Mouse (Mus musculus): ENCODE results near the gene Oas1c. TPM values are rescaled to one million over a fixed set of nuclear protein-coding genes. Genes with fewer than 3 reads are reported as not detected.

Gene Oas1c
- polyA plus RNA-seq, 1 experiment, result 0.01 TPM

DNA sequence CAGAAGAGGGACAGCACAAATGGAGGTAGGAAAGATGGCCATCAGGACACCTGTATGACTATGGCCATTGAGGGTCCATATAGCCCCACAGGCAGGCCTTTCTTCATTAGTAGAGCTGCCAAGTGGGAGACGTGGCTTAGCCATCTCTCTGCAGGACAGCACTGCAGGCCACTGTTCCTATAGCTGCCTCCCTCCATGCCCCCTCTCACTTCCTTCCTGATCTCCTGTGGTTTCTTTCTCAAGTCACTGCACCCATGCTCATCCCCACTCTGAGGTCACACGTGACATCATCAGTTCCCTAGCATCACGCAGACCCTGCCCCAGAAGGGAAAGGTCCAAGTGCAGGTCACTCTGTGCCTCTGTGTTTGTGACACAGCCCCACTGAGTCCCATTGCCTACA, 25.3 kb downstream of the Oas1c start:
- H3K27me3 ChIP-seq (ENCODE audit: control insufficient read depth, insufficient read depth, insufficient read length), result peaks cover 24% of the 10 kb centered on the region
- H3K4me2 ChIP-seq (ENCODE audit: low read depth), result no peak overlapping the region
- H3K36me3 ChIP-seq (ENCODE audit: control insufficient read depth, insufficient read depth), result no peaks in the 10 kb centered on the region
- no peaks in the 10 kb centered on the region for H3K79me2 ChIP-seq (ENCODE audit: control insufficient read depth, insufficient read depth)
- no peak overlapping the region for H3ac ChIP-seq (ENCODE audit: control insufficient read depth, insufficient read length)
- no peak overlapping the region for H3K4me3 ChIP-seq
- TF ChIP-seq TCF3 (IDR thresholded peaks at IDR 0.05; ENCODE audit: insufficient read length, low read depth) (no peak), TCF12 (IDR thresholded peaks at IDR 0.05; ENCODE audit: insufficient read depth, poor library complexity, severe bottlenecking) (no peak), CEBPB (IDR thresholded peaks at IDR 0.05; ENCODE audit: insufficient read depth, poor library complexity, severe bottlenecking) (no peak), USF1 (IDR thresholded peaks at IDR 0.05; ENCODE audit: low read depth) (no peak), REST (IDR thresholded peaks at IDR 0.05; ENCODE audit: insufficient read depth, insufficient read length) (no peak), E2F4 (IDR thresholded peaks at IDR 0.05; ENCODE audit: insufficient read depth) (no peak), POLR2AphosphoS2 (IDR thresholded peaks at IDR 0.05; ENCODE audit: insufficient read length, low read depth) (no peak), POLR2A (IDR thresholded peaks at IDR 0.05; ENCODE audit: insufficient read length, low read depth) (no peak), MYOG (IDR thresholded peaks at IDR 0.05; ENCODE audit: control insufficient read depth in 1 of 3, insufficient read depth in 1 of 3, insufficient read length in 2 of 3, low read depth in 2 of 3) (no peak), MAX (IDR thresholded peaks at IDR 0.05; ENCODE audit: low read depth) (no peak), MYOD1 (IDR thresholded peaks at IDR 0.05; ENCODE audit: control insufficient read depth in 1 of 3, insufficient read length in 2 of 3, low read depth in 2 of 3) (no peak), SRF (IDR thresholded peaks at IDR 0.05; ENCODE audit: control insufficient read depth, insufficient read length, low read depth) (no peak)

DNA sequence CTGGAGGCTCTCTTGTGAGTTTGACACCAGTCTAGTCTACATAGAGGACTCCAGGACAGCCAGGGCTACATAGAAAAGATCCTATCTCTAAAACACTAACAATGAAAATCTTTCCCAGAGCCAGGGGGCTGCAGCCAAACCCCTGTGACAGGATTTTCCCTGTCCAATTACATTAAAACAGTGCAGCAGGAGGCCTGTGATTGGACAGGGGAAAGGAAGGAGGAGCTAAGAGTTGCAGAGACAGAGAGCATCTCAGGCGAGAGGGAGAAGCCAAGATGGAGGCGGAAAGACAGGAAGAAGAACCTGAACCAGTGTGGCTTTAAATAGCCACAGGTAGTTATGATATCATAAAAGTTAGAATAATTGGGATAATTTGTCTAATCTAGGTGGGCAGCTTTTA, 29.9 kb downstream of the Oas1c start:
- peaks cover 15% of the 10 kb centered on the region for H3K27me3 ChIP-seq (ENCODE audit: control insufficient read depth, insufficient read depth, insufficient read length)
- no peak overlapping the region for H3K4me3 ChIP-seq
- H3K4me2 ChIP-seq (ENCODE audit: low read depth), result no peak overlapping the region
- no peaks in the 10 kb centered on the region for H3K79me2 ChIP-seq (ENCODE audit: control insufficient read depth, insufficient read depth)
- H3ac ChIP-seq (ENCODE audit: control insufficient read depth, insufficient read length), result no peak overlapping the region
- no peaks in the 10 kb centered on the region for H3K36me3 ChIP-seq (ENCODE audit: control insufficient read depth, insufficient read depth)
- no peak for TF ChIP-seq SRF (IDR thresholded peaks at IDR 0.05; ENCODE audit: control insufficient read depth, insufficient read length, low read depth)
- no peak for TF ChIP-seq MYOD1 (IDR thresholded peaks at IDR 0.05; ENCODE audit: control insufficient read depth in 1 of 3, insufficient read length in 2 of 3, low read depth in 2 of 3)
- no peak for TF ChIP-seq TCF12 (IDR thresholded peaks at IDR 0.05; ENCODE audit: insufficient read depth, poor library complexity, severe bottlenecking)
- TF ChIP-seq E2F4 (IDR thresholded peaks at IDR 0.05; ENCODE audit: insufficient read depth), result no peak
- no peak for TF ChIP-seq MAX (IDR thresholded peaks at IDR 0.05; ENCODE audit: low read depth)

DNA sequence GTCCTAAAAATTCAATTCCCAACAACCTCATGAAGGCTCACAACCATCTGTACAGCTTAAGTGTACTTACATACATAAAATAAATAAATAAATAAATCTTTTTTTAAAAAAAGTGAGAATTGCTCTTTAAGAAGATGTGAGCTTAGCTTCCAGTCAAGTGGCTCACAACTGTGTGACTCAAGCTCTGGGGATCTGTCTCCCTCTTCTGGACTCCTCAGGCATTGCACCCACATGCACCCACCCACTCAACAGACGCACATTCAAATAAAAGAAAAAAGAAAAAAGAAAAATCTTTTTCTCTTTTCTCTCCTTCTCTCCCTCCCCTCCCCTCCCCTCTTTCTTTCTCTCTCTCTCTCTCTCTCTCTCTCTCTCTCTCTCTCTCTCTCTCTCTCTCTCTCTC, 30.7 kb downstream of the Oas1c start:
- Histone ChIP-seq H3K27me3 (ENCODE audit: control insufficient read depth, insufficient read depth, insufficient read length) (peaks cover 15% of the 10 kb centered on the region), H3K79me2 (ENCODE audit: control insufficient read depth, insufficient read depth) (no peaks in the 10 kb centered on the region), H3ac (ENCODE audit: control insufficient read depth, insufficient read length) (no peak overlapping the region), H3K4me3 (no peak overlapping the region), H3K36me3 (ENCODE audit: control insufficient read depth, insufficient read depth) (no peaks in the 10 kb centered on the region), H3K4me2 (ENCODE audit: low read depth) (no peak overlapping the region)
- TF ChIP-seq MYOD1 (IDR thresholded peaks at IDR 0.05; ENCODE audit: control insufficient read depth in 1 of 3, insufficient read length in 2 of 3, low read depth in 2 of 3) (no peak), USF1 (IDR thresholded peaks at IDR 0.05; ENCODE audit: low read depth) (no peak), TCF3 (IDR thresholded peaks at IDR 0.05; ENCODE audit: insufficient read length, low read depth) (no peak), SRF (IDR thresholded peaks at IDR 0.05; ENCODE audit: control insufficient read depth, insufficient read length, low read depth) (no peak), REST (IDR thresholded peaks at IDR 0.05; ENCODE audit: insufficient read depth, insufficient read length) (no peak), POLR2AphosphoS2 (IDR thresholded peaks at IDR 0.05; ENCODE audit: insufficient read length, low read depth) (no peak), POLR2A (IDR thresholded peaks at IDR 0.05; ENCODE audit: insufficient read length, low read depth) (no peak), MYOG (IDR thresholded peaks at IDR 0.05; ENCODE audit: control insufficient read depth in 1 of 3, insufficient read depth in 1 of 3, insufficient read length in 2 of 3, low read depth in 2 of 3) (no peak), MAX (IDR thresholded peaks at IDR 0.05; ENCODE audit: low read depth) (no peak), CEBPB (IDR thresholded peaks at IDR 0.05; ENCODE audit: insufficient read depth, poor library complexity, severe bottlenecking) (no peak), TCF12 (IDR thresholded peaks at IDR 0.05; ENCODE audit: insufficient read depth, poor library complexity, severe bottlenecking) (no peak), E2F4 (IDR thresholded peaks at IDR 0.05; ENCODE audit: insufficient read depth) (no peak)

DNA sequence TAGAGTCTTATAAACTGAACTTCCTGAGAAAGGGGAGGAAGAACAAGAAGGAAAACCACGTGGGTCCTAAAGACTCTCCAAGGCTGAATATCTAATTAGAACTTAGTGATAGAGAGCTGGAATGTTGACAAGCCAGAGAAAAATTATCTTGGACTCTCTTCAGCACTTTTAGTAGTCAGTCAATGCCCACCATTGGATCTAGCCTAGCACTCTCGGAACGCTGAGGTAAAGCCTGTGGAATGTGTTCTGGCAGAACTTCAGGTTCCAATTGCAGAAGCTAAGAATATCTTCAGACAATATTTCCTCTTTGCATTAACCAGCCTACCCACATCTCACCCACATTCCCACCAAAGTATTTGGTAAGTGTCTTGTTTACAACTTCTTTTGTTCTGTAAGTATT, 32.4 kb downstream of the Oas1c start:
- peaks cover 10% of the 10 kb centered on the region for H3K27me3 ChIP-seq (ENCODE audit: control insufficient read depth, insufficient read depth, insufficient read length)
- H3K4me3 ChIP-seq, result no peak overlapping the region
- TF ChIP-seq CEBPB (IDR thresholded peaks at IDR 0.05; ENCODE audit: insufficient read depth, poor library complexity, severe bottlenecking) (no peak), REST (IDR thresholded peaks at IDR 0.05; ENCODE audit: insufficient read depth, insufficient read length) (no peak), USF1 (IDR thresholded peaks at IDR 0.05; ENCODE audit: low read depth) (no peak), SRF (IDR thresholded peaks at IDR 0.05; ENCODE audit: control insufficient read depth, insufficient read length, low read depth) (no peak), TCF12 (IDR thresholded peaks at IDR 0.05; ENCODE audit: insufficient read depth, poor library complexity, severe bottlenecking) (no peak), POLR2AphosphoS2 (IDR thresholded peaks at IDR 0.05; ENCODE audit: insufficient read length, low read depth) (no peak), MYOD1 (IDR thresholded peaks at IDR 0.05; ENCODE audit: control insufficient read depth in 1 of 3, insufficient read length in 2 of 3, low read depth in 2 of 3) (no peak), MYOG (IDR thresholded peaks at IDR 0.05; ENCODE audit: control insufficient read depth in 1 of 3, insufficient read depth in 1 of 3, insufficient read length in 2 of 3, low read depth in 2 of 3) (no peak), TCF3 (IDR thresholded peaks at IDR 0.05; ENCODE audit: insufficient read length, low read depth) (no peak), MAX (IDR thresholded peaks at IDR 0.05; ENCODE audit: low read depth) (no peak), E2F4 (IDR thresholded peaks at IDR 0.05; ENCODE audit: insufficient read depth) (no peak), POLR2A (IDR thresholded peaks at IDR 0.05; ENCODE audit: insufficient read length, low read depth) (no peak)
- no peaks in the 10 kb centered on the region for H3K36me3 ChIP-seq (ENCODE audit: control insufficient read depth, insufficient read depth)
- no peaks in the 10 kb centered on the region for H3K79me2 ChIP-seq (ENCODE audit: control insufficient read depth, insufficient read depth)
- no peak overlapping the region for H3K4me2 ChIP-seq (ENCODE audit: low read depth)
- no peak overlapping the region for H3ac ChIP-seq (ENCODE audit: control insufficient read depth, insufficient read length)

DNA sequence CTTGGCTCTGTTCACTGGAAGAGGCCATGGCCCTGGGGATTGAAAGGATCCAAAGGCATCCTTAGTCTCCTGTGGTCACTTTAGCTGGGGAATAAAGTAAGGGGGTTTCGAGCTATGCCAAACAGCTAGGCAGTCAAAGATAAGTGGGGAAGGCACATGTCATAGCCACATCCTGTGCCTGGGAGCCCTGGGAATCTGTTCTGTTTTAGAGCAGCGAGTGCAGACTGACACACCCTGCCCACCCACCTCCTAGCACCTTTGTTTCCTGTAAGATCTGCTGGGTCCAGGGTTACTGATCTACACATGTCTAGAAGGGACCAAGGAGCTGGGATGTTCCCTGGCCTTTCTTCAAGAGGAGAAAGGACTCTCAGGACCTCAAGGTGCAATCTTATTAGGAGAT, 33.4 kb downstream of the Oas1c start:
- H3K4me3 ChIP-seq, result no peak overlapping the region
- peaks cover 10% of the 10 kb centered on the region for H3K27me3 ChIP-seq (ENCODE audit: control insufficient read depth, insufficient read depth, insufficient read length)
- H3K79me2 ChIP-seq (ENCODE audit: control insufficient read depth, insufficient read depth), result no peaks in the 10 kb centered on the region
- no peak for TF ChIP-seq MAX (IDR thresholded peaks at IDR 0.05; ENCODE audit: low read depth)
- no peak for TF ChIP-seq POLR2A (IDR thresholded peaks at IDR 0.05; ENCODE audit: insufficient read length, low read depth)
- no peak for TF ChIP-seq SRF (IDR thresholded peaks at IDR 0.05; ENCODE audit: control insufficient read depth, insufficient read length, low read depth)
- no peak for TF ChIP-seq E2F4 (IDR thresholded peaks at IDR 0.05; ENCODE audit: insufficient read depth)
- no peak for TF ChIP-seq TCF12 (IDR thresholded peaks at IDR 0.05; ENCODE audit: insufficient read depth, poor library complexity, severe bottlenecking)
- no peak for TF ChIP-seq CEBPB (IDR thresholded peaks at IDR 0.05; ENCODE audit: insufficient read depth, poor library complexity, severe bottlenecking)
- no peak for TF ChIP-seq USF1 (IDR thresholded peaks at IDR 0.05; ENCODE audit: low read depth)
- no peak for TF ChIP-seq MYOD1 (IDR thresholded peaks at IDR 0.05; ENCODE audit: control insufficient read depth in 1 of 3, insufficient read length in 2 of 3, low read depth in 2 of 3)
- TF ChIP-seq TCF3 (IDR thresholded peaks at IDR 0.05; ENCODE audit: insufficient read length, low read depth), result no peak
- no peak for TF ChIP-seq MYOG (IDR thresholded peaks at IDR 0.05; ENCODE audit: control insufficient read depth in 1 of 3, insufficient read depth in 1 of 3, insufficient read length in 2 of 3, low read depth in 2 of 3)
- no peak for TF ChIP-seq POLR2AphosphoS2 (IDR thresholded peaks at IDR 0.05; ENCODE audit: insufficient read length, low read depth)
- no peak for TF ChIP-seq REST (IDR thresholded peaks at IDR 0.05; ENCODE audit: insufficient read depth, insufficient read length)
- no peaks in the 10 kb centered on the region for H3K36me3 ChIP-seq (ENCODE audit: control insufficient read depth, insufficient read depth)
- no peak overlapping the region for H3ac ChIP-seq (ENCODE audit: control insufficient read depth, insufficient read length)
- no peak overlapping the region for H3K4me2 ChIP-seq (ENCODE audit: low read depth)

Data from myocyte (in vitro differentiated cells).